Mouse (Mus musculus) thymus, adult 2 months (tissue): ENCODE data around the gene Htra2. TPM values are rescaled to one million over a fixed set of nuclear protein-coding genes. Genes with fewer than 3 reads are reported as not detected.

Source experiments
- DNase-seq: peaks from one replicate; pipeline ENCODE4 v3.0.0; 2021
- H3K27ac ChIP-seq: fragments of 200-500 bp; 2 replicates; pipeline ENCODE4 v1.5.1; 2012; ENCODE audit warnings: low read length, control low read depth; ENCODE audit not compliant: control insufficient read depth, insufficient read depth
- H3K27me3 ChIP-seq: fragments of 200-500 bp; 2 replicates; pipeline ENCODE4 v1.6.1; 2012; ENCODE audit warnings: mild to moderate bottlenecking, low read length, moderate library complexity, mixed read lengths; ENCODE audit not compliant: control insufficient read depth, insufficient read depth
- H3K36me3 ChIP-seq: fragments of 200-500 bp; 2 replicates; pipeline ENCODE4 v1.6.1; 2012; ENCODE audit warnings: mild to moderate bottlenecking, low read length, moderate library complexity; ENCODE audit not compliant: control insufficient read depth, insufficient read depth
- H3K4me1 ChIP-seq: fragments of 200-500 bp; replicated peaks from 2 replicates; pipeline ENCODE4 v1.6.1; 2012; ENCODE audit warnings: low read length; ENCODE audit not compliant: control insufficient read depth, insufficient read depth
- H3K4me3 ChIP-seq: fragments of 200-500 bp; 2 replicates; pipeline ENCODE4 v1.5.1; 2012; ENCODE audit warnings: mild to moderate bottlenecking, low read length, control low read depth, moderate library complexity; ENCODE audit not compliant: control insufficient read depth, insufficient read depth
- CTCF ChIP-seq: fragments of 200-500 bp; IDR thresholded peaks from 2 replicates; pipeline ENCODE4 v1.5.1; 2012; ENCODE audit warnings: mild to moderate bottlenecking, control low read depth, low read length, moderate library complexity, borderline replicate concordance; ENCODE audit not compliant: control insufficient read depth, poor library complexity, insufficient read depth; ENCODE audit errors: extremely low read depth
- POLR2A ChIP-seq: fragments of 200-500 bp; IDR thresholded peaks from 2 replicates; pipeline ENCODE4 v1.6.1; 2012; ENCODE audit warnings: mild to moderate bottlenecking, low read length, control low read depth, moderate library complexity; ENCODE audit not compliant: control insufficient read depth, poor library complexity, insufficient read depth; ENCODE audit errors: extremely low read depth
- WGBS: fragments of 180-500 bp; shearing (Covaris S2); methylation state at CpG from one replicate; pipeline ENCODE4 v1.1.7; 2018; 5-methylcytosine and 5-hydroxymethylcytosine counted together
- polyA plus RNA-seq: library from polyadenylated mRNA; depleted of rRNA; stranded (reverse); fragments of >200 nt; gene quantifications from 2 replicates; pipeline ENCODE4 v1.2.3, GENCODE M21; 2012

The Htra2 gene
- polyA plus RNA-seq, 1 experiment, result 64.6 TPM

GRCm38 (mm10) chr6:83044742-83045141, 10.3 kb downstream of the Htra2 start:
- DNase-seq, result no peak

DNA sequence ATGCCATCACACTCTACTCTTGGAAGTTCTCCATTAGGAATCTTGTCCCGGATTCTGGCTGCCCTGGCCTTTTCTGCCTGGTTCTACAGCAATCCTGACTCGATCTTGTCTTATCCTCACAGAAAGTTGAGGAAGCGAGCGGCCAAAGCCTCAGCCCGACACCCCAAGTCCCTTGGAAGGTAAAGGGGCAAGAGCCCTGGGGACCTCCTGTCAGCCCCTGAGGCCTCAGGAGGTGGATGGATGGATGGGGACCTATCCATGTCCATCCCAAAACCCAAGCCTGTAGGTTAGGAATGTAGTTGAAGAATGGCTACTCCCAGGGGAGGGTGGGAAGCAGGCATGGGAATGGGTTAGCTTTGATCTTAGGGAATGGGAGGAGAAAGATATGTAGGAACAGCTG, 11.1 kb downstream of the Htra2 start:
- Histone ChIP-seq H3K4me3 (no peak overlapping the region), H3K36me3 (no peaks in the 10 kb centered on the region), H3K4me1 (no peaks in the 10 kb centered on the region), H3K27me3 (no peaks in the 10 kb centered on the region), H3K27ac (no peak overlapping the region)
- TF ChIP-seq CTCF, result no peak
- TF ChIP-seq POLR2A, result no peak
- no peak for DNase-seq
- WGBS, result 91% methylated on average over 5 of the region's 5 CpGs

More at GRCm38 (mm10) chr6:83044742-83045141, 10.3 kb downstream of the Htra2 start:
- Histone ChIP-seq H3K36me3 (no peaks in the 10 kb centered on the region), H3K27ac (no peak overlapping the region), H3K4me3 (no peak overlapping the region), H3K27me3 (no peaks in the 10 kb centered on the region), H3K4me1 (no peaks in the 10 kb centered on the region)
- WGBS, result 62% methylated on average over 9 of the region's 9 CpGs
- TF ChIP-seq POLR2A, result no peak
- no peak for TF ChIP-seq CTCF

- WGBS, result 94% methylated on average over 6 of the region's 6 CpGs
- no peaks in the 10 kb centered on the region for H3K36me3 ChIP-seq
- no peak for DNase-seq
- H3K4me1 ChIP-seq, result peaks cover 2% of the 10 kb centered on the region; the same call in 1 of the 2 replicates
- H3K27ac ChIP-seq, result no peak overlapping the region
- TF ChIP-seq POLR2A, result no peak
- no peak for TF ChIP-seq CTCF
- H3K27me3 ChIP-seq, result no peaks in the 10 kb centered on the region
- no peak overlapping the region for H3K4me3 ChIP-seq
These were observed 11.5 kb downstream of the Htra2 start for GRCm38 (mm10) chr6:83043561-83043960.

DNA sequence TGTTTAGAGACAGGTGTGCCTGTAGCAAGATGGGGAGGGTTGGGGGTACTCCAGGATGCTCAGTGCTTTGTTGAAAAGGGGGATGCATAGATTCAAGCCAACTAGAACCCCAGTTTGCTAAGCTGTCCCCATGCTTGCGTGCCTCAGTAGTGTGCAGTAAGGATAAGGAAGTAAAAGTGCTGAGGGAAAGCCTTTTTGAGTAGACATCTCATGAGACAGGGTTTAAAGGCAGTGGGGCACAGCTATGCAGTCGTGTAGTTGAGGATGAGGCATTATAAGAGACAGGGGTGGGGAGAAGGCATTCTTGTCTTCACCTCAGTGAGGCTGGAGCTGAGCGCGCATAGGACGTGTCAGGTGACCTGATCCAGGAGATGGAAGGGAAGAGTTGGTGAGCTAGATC, 14.5 kb downstream of the Htra2 start:
- Histone ChIP-seq H3K4me1 (peaks cover 6% of the 10 kb centered on the region), H3K27me3 (no peaks in the 10 kb centered on the region), H3K27ac (no peak overlapping the region), H3K36me3 (no peaks in the 10 kb centered on the region), H3K4me3 (no peak overlapping the region)
- no peak for DNase-seq
- TF ChIP-seq POLR2A (no peak), CTCF (no peak)
- WGBS, result 95% methylated on average over 5 of the region's 5 CpGs

- Histone ChIP-seq H3K27ac (no peak overlapping the region), H3K4me3 (peak overlapping the region; percentile 51), H3K27me3 (no peaks in the 10 kb centered on the region), H3K4me1 (peaks cover 10% of the 10 kb centered on the region), H3K36me3 (no peaks in the 10 kb centered on the region)
- peak; percentile 93 for DNase-seq
- TF ChIP-seq CTCF, result no peak
- peak; percentile 39; the same call in 1 of the 2 replicates for TF ChIP-seq POLR2A
- 28% methylated on average over 24 of the region's 24 CpGs for WGBS
These were observed 16.5 kb downstream of the Htra2 start for GRCm38 (mm10) chr6:83038496-83039012.

DNA sequence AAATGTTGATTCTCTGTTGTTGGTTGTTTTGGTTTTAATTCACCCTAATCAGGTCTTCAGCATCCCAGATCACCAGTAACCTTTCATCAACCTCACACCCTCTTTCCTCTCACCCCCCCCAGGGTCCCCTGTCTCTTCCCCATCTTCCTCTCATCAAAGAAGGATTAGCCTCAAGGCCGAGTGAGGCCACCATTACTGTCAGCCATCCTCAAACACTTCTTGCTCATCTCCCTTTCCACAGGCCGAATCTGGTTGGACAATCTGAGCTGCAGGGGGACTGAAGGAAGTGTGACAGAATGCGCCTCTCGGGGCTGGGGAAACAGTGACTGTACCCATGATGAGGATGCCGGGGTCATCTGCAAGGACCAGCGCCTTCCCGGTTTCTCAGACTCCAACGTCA, 17.9 kb downstream of the Htra2 start:
- WGBS, result 95% methylated on average over 8 of the region's 8 CpGs
- Histone ChIP-seq H3K27me3 (no peaks in the 10 kb centered on the region), H3K36me3 (no peaks in the 10 kb centered on the region), H3K27ac (no peak overlapping the region), H3K4me3 (no peak overlapping the region), H3K4me1 (peaks cover 16% of the 10 kb centered on the region)
- TF ChIP-seq CTCF (no peak), POLR2A (no peak)
- DNase-seq, result no peak
